Mouse (Mus musculus) cerebellum, adult 2 months (tissue): ENCODE data around the gene Scaf11. TPM values are rescaled to one million over a fixed set of nuclear protein-coding genes. Genes with fewer than 3 reads are reported as not detected.
A peak's percentile ranks its signal among the peaks of the same experiment; 100 is the strongest.

Source experiments
- DNase-seq, 2 experiments: peaks; one replicate each; pipeline ENCODE4 v3.0.0; 2021
- H3K27ac ChIP-seq: fragments of 200-500 bp; 2 replicates; pipeline ENCODE4 v1.5.1; 2012; ENCODE audit warnings: low read length, control low read depth, inconsistent platforms; ENCODE audit not compliant: insufficient read depth
- H3K27me3 ChIP-seq: fragments of 200-500 bp; 2 replicates; pipeline ENCODE4 v1.6.1; 2012; ENCODE audit warnings: inconsistent platforms, mild to moderate bottlenecking, low read length, moderate library complexity; ENCODE audit not compliant: control insufficient read depth, insufficient read depth
- H3K4me1 ChIP-seq: fragments of 200-500 bp; 2 replicates; pipeline ENCODE4 v1.6.1; 2011; ENCODE audit warnings: low read length; ENCODE audit not compliant: control insufficient read depth, insufficient read depth
- H3K4me3 ChIP-seq: fragments of 200-500 bp; replicated peaks from 2 replicates; pipeline ENCODE3; 2011; ENCODE audit warnings: mild to moderate bottlenecking, low read depth, low read length, control low read depth; ENCODE audit not compliant: insufficient read depth
- CTCF ChIP-seq: fragments of 200-500 bp; IDR thresholded peaks from 2 replicates; pipeline ENCODE4 v1.5.1; 2011; ENCODE audit warnings: low read depth, mild to moderate bottlenecking, control low read depth, low read length, moderate library complexity, borderline replicate concordance; ENCODE audit not compliant: insufficient read depth
- POLR2A ChIP-seq: fragments of 200-500 bp; IDR thresholded peaks from 2 replicates; pipeline ENCODE4 v1.6.1; 2011; ENCODE audit warnings: low read length, control low read depth, borderline replicate concordance; ENCODE audit not compliant: insufficient read depth
- WGBS: fragments of 180-500 bp; shearing (Covaris S2); methylation state at CpG from one replicate; pipeline ENCODE4 v1.1.7; 2018; 5-methylcytosine and 5-hydroxymethylcytosine counted together
- polyA plus RNA-seq: library from polyadenylated mRNA; depleted of rRNA; stranded (reverse); fragments of >200 nt; gene quantifications from 2 replicates; pipeline ENCODE4 v1.2.3, GENCODE M21; 2012; rRNA removed

Scaf11 gene
- polyA plus RNA-seq, 1 experiment = 40.8 TPM

- peak in 1 of 2 experiments; percentile 31 for DNase-seq
- Histone ChIP-seq H3K27ac (no peak overlapping the region), H3K4me1 (no peaks in the 10 kb centered on the region), H3K4me3 (no peak overlapping the region), H3K27me3 (no peaks in the 10 kb centered on the region)
- WGBS = 29% methylated on average over 3 of the region's 3 CpGs
- TF ChIP-seq POLR2A (no peak), CTCF (no peak)
Observed at GRCm38 (mm10) chr15:96365351-96365750, 95.3 kb downstream of the Scaf11 start.

Other genes starting within 250 kb of the Scaf11 start
- gene Arid2, start 173.3 kb downstream of the Scaf11 start, polyA plus RNA-seq = 17.6 and 18.1 TPM in 2 replicates
- gene Slc38a1, start 182.1 kb upstream of the Scaf11 start, polyA plus RNA-seq = 141 and 160 TPM in 2 replicates
- 93.6 and 103 TPM in 2 replicates for gene Slc38a2, start 238.9 kb upstream of the Scaf11 start, polyA plus RNA-seq